Mouse (Mus musculus): ENCODE measurements around the gene Camta2.

Gene Camta2

DNA sequence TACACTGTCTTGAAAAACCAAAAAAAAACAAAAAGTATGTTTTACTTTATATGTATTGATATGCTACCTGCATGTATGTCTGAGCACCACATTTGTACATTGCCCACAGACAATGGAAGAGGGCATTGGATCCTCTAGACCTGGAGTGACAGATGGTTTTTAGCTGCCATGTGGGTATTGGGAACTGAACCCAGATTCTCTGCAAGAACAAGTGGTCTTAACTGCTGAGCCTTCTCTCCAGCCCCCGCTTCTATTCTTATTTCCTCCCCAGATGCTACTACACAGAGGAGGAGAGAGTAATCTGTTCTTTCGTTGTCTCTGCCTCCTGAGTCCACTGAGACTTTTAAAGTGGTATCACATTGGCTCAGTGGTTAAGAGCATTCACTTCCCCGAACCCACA is 5.6 kb upstream of the Camta2 start:
- no peak for DNase-seq (ENCODE audit: low read depth, low spot score)

DNA sequence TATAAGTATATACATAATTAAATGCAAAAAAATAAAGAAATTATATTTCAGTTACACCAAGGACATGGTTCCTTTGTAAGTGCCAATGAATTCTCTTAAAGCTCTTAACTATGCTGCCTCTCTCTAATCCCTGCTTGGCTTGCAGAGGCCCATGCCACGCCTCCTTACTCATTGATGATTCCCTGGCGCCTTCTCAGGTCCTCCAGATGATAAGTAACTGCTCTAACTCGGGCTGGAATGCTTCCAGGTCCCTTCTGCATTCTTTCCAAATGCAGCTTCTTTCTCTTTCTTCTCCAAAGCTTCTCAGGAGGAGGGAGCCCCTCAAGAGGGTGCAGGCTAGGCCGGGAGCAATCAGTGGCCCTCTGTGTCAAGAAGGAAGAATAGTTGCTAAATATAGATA is 1.7 kb upstream of the Camta2 start:
- DNase-seq (ENCODE audit: low read depth, low spot score): no peak

DNA sequence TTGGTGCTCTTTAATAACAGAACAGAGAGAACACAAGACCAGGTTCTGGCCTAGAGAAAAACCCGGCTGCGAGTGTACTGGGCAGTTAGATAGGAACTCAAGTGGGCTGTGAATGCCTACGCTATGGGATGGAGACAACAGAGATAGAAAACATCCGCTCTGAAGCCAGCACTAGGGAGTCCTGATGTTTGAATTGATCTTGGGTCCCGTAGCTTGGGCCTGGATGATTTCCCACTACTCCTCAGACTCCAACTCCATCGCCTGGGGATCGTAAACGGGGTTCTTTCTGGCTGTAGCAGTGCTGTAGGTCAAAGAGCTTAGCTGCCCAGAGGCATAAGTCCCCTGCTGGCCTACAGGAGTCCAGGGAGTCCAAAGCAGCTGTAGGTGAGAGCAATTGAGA is 467 bp upstream of the Camta2 start:
- no peak for DNase-seq (ENCODE audit: low read depth, low spot score)

DNA sequence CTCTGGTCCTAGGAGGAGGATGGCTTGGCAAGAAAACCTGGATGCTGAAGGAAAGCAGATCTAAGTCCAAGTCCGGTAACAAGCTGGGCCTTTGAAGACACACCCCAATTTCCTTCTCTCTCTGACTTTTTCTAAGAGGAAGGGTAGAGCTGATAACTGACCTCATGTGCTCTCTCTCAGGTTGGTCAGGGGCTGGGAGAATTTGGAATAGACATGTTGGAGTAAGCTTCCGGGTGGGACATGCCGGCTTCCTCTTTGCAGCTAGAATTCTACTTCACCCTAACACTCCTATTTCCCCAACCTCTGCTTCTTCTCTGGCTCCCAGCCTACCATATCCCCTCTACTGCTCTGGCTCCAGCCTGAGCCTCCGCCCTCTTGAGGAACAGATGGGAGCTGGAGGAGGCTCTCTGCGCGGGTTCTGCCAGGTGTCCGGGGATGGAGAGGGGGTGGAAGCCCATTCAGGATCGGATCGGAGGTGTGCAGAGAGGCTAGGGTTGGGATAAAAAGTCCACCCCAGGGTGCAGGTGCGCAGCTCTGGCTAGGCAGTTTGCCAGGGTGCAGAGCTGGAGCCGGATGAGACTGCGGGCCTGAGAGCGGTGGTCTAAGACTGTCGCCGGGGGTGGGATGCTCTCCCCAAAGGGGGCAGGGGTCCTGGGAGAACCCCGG is 871 bp downstream of the Camta2 start:
- peak; percentile 69 for DNase-seq (ENCODE audit: low read depth, low spot score)

DNA sequence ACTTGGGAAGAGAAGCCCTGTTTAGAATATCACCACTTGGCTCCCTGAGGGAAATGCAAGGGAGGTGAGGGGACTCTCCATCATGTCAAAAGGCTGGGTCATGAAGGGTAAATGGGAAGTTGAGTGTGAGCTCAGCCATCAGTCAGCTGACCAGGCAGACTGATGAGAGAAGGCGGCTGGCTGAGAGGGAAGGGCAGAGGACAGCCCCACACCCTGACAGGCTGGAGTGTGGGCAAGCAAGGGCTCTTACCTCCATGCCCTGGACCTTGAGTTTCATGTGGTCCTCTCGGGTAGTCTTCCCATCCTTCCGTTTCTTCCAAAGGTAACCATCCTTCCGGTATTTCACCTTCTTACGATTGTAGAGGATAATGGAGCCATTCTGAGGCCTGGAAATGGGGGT is 4.3 kb downstream of the Camta2 start:
- DNase-seq (ENCODE audit: low read depth, low spot score): no peak

DNA sequence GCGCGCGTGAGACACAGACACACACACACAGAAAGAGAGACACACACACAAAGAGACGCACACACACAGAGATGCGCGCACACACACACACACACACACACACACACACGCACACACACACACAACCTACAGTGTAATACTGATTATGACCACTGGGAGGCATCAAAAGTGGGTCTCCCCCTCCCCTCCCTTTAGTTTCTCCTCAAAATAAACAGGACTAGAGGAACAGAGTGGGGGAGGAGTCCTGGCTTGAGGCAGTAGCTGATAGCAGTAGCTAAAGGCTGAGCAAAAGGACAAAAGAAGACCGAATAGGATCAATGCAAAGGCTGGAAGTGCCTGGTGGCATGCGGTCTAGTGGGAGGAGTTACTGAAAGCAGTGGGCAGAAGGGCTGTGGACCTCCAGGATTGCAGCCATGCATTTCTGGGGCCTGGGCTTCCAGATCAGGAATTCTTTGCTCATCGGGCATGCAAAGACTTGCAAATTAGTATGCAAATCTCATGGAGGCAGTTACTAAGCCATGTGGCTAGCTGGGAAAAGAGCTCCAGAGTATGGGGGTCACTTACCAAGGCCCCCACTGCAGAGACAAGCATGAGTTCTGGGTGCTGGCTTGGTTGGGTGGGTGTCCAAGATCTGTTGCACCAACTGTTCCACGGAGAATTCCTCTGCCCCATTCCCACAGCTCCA is 5.9 kb downstream of the Camta2 start:
- DNase-seq (ENCODE audit: low read depth, low spot score): peak; percentile 96

DNA sequence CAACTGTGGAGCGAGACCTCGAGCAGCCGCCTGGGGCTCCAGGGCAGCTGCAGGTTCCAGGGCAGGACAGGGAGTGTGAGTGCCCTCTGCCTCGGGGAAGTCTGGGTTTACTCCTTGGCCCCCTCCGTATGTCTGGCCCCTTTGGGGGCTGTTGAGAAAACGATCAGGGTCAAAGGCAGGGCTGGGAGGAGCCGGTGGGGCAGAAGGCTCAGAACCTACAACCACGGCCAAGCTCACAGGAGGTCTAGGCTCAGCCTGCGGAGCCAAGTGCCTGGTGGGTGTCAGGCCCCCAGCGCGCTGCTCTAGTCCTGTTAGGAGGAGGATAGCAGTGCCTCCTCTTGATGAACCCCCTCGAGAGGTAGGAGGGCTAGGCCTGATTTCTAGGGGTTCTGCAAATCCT is 6.7 kb downstream of the Camta2 start:
- no peak for DNase-seq (ENCODE audit: low read depth, low spot score)

DNA sequence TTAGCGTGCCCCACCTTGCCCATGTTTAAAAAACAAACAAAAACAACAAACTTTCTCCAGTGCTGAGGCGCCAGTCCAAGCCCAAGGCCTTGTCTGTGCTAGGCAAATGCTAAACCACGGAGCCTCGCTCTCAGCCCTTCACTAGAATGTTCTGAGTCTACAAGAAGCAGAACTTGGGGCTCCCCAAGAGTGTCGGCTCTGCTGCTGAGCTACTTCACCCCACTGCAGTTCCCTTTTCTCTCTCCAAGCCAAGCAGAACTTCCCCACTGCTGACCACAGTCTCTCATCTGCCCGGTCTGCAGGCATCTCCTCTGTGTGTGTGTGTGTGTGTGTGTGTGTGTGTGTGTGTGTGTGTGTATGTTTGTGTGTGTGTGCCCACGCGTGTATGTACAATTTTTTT is 8.0 kb downstream of the Camta2 start:
- DNase-seq (ENCODE audit: low read depth, low spot score): no peak

DNA sequence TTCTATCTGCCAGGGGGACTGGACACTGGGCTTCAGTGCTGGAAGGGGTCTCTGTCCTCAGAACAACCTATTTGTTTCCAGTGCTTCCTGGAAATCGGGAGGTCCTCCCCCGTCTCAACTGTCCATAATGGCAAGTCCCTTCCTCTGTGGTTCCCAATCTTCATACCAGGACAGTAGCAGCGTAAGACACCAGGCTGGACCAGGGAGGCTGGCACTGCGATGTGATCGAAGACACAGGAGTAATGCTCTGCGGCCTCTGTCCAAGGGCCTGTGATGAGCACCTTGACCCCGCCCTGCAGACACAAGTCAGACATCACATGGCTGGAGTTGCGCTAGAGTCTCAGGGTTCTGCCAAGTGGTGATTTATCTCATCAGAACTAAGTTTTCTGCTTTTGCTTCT is 8.5 kb downstream of the Camta2 start:
- DNase-seq (ENCODE audit: low read depth, low spot score): no peak

DNA sequence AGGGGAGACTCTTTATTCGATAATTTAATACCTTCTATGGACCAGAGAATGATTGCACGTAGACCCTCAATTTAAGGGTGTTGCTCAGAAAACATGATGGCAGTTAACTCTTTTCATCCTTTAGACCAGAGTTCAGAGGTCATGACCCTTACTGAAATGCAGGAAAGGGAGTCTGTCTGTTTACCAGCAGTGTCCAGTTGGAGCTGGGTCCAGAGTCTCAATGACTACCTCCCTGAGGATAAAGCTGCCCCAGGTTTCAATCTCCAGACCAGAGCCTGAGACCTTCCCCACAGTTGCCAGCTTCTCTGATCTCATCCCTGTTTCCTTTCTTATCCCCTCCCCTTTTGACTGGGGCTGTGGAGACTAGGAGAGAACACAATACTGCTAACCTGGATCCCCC is 9.3 kb downstream of the Camta2 start:
- DNase-seq (ENCODE audit: low read depth, low spot score): no peak

DNA sequence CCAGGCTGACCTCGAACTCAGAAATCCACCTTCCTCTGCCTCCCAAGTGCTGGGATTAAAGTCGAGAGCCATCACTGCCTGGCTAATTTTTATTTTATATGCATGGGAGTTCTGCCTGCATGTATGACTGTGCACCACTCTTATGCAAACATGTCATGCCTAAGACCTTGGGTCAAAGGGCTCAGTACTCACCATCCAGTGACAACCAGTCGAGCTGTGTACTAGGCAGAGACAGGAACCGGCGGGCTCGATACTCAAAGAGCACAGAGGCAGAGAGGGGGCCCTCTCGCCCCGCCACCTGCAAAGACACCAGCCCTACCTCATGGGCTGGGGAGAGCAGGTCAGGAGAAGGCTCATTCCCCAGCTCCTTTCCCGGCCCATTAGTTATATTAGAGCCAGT is 9.8 kb downstream of the Camta2 start:
- DNase-seq (ENCODE audit: low read depth, low spot score): no peak

DNA sequence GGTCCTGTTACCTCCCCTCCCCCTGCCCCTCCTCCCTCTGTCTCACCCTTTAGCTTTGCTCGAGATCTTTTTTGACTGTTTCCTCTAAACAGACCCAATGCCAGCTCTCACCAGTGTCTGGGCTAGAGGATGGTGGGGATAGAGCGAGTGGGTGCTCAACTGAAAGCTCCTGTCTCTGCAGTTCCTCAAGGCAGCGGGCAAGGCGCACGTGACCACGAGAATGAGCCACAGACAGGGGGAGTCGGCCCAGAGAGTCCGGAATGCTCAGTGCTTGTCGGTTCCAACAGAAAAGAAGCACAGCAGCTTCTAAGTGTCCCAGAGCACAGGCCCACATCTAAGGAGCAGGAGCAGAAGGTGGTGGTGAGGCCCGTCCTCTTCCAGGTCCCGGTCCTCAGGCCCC is 13.4 kb downstream of the Camta2 start:
- peak; percentile 50 for DNase-seq (ENCODE audit: low read depth, low spot score)

DNA sequence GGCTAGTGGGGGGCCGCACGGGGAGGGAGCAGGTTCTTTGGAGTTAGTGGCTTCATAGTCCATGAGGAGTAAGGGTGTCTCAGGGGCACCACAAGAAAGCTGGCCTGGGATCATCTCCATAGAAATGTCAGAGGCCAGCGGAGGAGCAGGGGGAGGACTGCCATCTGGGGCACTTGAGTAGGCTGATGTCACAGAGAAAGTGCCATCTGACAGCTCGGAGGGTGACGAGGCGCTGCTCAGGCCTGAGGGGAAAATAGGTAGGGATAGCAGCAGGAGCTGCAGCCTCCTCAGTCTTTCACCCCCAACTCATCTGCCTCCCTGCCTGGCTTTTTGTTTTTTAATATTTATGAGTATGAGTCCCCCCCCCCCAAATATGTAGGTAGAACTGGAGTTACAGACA is 13.9 kb downstream of the Camta2 start:
- DNase-seq (ENCODE audit: low read depth, low spot score): no peak

DNA sequence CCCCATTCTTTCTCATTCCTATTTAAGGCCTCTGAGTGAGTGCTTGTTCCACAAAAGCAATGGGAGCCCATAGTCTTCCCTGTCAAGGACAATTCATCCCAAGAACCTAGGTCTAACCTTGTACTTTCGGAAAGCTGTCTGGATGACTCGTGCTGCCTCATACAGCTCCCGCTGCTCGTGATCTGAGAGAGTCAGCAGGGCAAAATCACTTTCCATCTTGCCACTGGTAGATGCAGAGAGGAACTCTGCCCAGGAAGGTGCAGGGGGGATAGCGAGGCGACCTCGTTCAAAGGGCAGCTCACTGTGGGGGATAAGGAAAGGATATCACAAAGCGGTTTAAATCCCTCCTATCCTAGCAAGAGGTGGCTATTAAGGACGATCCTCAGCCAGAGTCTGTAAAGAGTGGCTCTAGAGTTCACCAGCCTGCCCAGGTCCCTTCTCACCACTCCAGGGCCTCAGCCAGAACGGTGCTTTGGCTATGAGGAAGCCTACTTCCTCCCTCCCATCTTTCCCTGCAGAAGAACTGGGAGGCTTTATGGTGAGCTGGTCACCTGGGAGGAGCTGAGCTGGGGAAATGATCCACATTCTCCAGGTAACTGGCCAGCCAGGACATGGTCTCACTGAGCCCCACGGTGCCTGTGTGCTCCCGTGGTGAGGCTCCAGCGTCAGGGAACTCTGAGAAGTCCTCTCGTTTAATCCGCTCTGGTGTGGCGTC is 16.4 kb downstream of the Camta2 start:
- no peak for DNase-seq (ENCODE audit: low read depth, low spot score)

DNA sequence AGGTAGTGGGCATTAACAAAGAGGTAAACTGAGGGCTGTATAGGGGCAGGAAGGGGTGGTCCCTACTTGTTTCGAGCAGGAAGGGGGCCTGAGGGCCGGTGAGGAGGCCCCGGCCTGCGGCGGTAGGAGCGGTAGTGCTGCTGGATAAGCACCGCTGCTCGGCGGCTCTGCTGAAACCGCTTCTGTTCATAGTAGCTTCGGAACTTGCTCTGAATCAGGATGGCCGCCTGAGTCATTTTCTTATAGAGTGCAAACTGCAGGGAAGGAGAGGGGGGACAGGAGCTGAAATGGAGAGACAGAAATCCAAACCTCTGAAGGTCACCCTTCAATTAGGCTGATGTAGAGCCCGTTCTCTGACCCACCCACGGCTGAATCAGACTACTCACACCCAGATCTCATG is 17.4 kb downstream of the Camta2 start:
- no peak for DNase-seq (ENCODE audit: low read depth, low spot score)

DNA sequence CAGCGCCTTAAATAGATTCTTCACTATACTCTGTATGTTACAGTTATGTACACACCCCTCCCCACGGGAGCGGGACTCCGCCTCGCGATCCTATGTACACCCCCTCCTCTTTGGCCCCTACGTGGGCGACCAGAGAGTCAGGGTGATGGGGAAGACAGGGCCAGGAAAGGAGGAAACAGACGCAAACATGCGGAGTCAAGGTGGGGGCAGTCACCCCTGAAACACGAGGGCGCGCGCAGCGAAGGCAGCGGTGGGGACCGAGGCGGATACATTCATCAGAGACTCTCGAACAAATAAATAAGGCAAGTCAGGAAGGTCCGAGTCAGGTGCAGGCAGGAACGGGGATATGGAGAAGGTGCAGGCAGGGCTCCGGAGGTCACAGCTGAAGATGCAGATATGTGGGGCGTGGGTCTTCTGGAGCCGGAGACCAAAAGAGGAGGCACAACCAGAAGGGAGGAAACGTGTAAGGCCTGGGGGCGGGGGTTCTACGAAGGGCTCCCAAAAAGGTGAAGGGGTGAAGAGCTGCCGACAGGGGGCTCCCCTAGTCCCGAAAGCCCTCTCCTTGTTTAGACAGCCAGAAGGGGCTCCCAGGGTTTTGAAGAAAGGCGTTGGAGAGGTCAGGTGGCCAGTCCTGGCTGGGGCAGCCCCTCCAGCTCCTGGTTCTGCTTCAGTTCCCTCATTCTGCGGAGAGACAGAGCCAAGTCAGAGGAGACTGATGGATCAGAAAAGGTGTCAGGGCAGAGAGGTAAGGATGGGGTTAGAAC is 18.1 kb downstream of the Camta2 start:
- DNase-seq (ENCODE audit: low read depth, low spot score): peak; percentile 97

DNA sequence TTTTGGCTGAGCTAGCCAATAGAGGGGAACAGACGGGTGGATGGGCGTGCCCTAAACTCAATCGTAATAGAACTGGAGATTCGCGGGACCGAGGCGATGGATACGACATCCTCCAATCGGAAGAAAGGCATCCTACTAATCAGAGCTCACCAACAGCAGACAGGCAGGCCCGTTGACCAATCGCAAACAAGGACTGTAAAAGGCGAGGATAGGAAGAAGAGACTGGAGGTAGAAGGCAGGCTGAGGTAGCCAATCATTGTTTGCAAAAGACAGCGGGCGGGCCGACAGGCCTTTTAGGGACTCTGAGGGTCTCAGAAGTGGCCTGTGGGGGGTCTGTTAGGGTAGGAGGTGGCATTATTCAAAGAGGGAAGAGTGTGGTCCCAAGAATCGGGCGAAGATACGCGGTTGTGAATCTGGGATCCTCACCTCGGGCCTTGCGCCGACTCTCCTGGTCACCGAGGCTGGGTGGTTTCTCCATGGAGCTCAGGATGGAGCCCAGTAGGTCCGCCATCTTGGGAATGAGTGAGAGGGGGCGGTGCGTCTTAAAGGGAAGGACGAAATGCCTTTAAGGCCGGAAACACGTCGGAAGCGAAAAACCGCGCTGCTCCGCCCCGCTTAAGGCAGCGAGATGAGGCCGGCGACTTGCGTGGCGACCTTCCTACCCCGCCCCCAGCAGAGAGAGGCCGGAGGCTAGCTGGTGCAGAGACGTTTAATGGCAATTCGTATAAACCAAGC is 19.0 kb downstream of the Camta2 start, which contains the start of gene Spag7:
Spag7 (minus strand) TSS at position 646 of the 735 bp plus-strand sequence.
- DNase-seq (ENCODE audit: low read depth, low spot score): peak; percentile 100

DNA sequence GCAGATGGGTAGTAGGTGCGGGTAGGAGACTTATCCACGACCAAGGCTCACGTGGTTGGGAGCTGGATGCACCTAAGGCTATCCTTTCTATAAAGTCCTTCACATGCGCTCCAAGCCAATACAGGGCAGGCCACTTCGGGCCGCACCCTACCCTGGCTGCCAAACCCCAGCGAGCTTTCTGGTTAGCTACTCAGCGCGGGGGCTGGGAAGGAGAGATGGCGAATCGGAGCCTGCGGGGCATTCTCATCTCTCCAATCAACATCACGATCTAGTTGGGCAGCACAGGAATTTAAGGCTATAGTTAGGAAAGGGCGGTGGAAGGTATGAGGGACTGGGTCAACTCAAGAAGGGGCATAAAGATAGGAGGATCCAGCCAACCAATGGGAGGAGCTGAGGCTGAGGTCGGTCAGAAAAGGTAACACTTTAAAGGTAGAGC is 19.6 kb downstream of the Camta2 start:
- no peak for DNase-seq (ENCODE audit: low read depth, low spot score)

DNA sequence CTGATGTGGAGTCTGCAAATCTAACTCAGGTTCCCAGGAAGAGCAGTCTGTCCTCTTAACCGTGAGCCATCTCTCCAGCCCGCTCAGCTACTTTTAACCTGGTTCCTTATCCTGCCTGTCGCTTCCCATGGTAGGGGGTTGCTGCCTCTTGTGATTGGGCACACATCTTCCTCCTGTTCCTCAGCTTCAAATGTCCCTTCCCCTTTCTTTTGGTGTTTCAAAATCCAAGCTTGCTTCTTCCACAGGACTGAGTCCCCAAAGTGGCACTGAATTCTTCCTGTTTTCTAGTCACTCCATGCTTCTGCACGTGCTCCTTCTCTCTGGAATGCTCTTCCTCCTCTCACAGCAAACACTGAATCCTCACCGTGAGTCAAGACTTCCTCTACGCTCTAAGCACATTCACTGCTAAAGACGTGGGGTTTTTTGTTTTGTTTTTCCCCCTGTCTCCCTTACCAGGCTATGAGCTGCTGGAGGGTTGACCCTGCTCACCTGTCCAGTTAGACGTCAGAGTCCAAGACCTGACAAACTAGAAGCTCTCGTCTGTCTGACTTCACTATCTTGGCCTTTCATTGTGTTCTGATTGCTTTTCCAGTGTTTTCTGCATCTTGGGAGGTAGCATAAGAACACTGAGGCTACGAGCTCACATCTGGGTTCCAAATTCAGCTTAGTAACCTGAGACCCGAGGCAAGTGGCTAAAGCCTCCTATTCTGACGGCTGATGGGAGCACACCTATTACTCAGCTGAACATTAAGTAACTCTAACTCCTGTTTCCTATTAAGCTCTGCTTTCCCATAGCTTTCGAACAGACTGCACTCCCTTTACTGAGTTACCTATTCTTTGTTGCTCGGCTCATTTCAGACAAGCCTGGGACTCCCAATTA is 20.4 kb downstream of the Camta2 start:
- no peak for DNase-seq (ENCODE audit: low read depth, low spot score)

DNA sequence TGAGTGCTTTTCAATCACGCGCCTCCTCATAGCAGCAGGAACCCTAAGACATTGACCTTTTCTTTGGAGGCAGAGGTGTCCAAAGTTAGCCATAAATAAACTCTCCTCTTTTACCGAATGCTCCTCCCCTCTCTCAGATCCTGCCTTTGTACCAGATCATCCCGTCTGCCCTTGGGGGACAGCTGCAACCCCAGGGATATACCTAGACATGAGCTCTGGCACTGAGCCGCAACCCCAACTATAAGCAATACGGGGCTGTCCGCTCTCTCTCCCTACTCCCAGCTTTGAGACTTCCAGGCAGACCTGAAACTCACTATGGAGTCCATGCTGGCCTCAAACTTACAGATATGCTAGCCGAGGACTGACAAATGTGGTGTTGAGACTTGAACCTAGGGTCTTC is 21.2 kb downstream of the Camta2 start:
- DNase-seq (ENCODE audit: low read depth, low spot score): no peak

Data from R1 (cell line).